Mouse (Mus musculus) left cerebral cortex, adult 2 months (tissue): ENCODE measurements around the gene BC024978. TPM values are rescaled to one million over a fixed set of nuclear protein-coding genes. Genes with fewer than 3 reads are reported as not detected.
A peak's percentile ranks its signal among the peaks of the same experiment; 100 is the strongest.

Experiments
- DNase-seq, 2 experiments: peaks; one replicate each; pipeline ENCODE4 v3.0.0; 2021 to 2022; ENCODE audit warnings: low spot score in 2 of 2, mixed read lengths in 1 of 2; ENCODE audit errors: extremely low spot score in 1 of 2
- H3K27ac ChIP-seq: fragments of 200-600 bp; 2 replicates; pipeline ENCODE4 v1.8.1; 2022
- H3K4me3 ChIP-seq: fragments of 200-600 bp; 2 replicates; pipeline ENCODE4 v1.8.1; 2022
- CTCF ChIP-seq: fragments of 200-600 bp; IDR thresholded peaks from 2 replicates; pipeline ENCODE4 v1.8.1; 2022; ENCODE audit warnings: antibody characterized with exemption, mild to moderate bottlenecking, moderate library complexity
- intact Hi-C: fragments of 180-260 bp; cut with DNase I; formaldehyde crosslinking; loops from one replicate; pipeline ENCODE4 v1.15.1; 2025
- long read RNA-seq, 2 experiments: library from polyadenylated mRNA; stranded (forward); transcript quantifications; one replicate each; pipeline ENCODE4 v2.0.0; 2021; ENCODE audit warnings: borderline mapping rate in 2 of 2
- total RNA-seq, 2 experiments: library from RNA; stranded (reverse); gene quantifications; 2 replicates each; pipeline ENCODE4 v1.2.3; 2021

Gene BC024978
- 10 to 100 TPM; 21.6 to 26.1 TPM for total RNA-seq
- long read RNA-seq, experiment 1, partial matches to known transcripts = 0 of 5 reads
- long read RNA-seq, experiment 1, other reads (novel, unspliced or antisense) = 4 of 5 reads
- long read RNA-seq, experiment 2, partial matches to known transcripts = 0 of 4 reads
- long read RNA-seq, experiment 2, other reads (novel, unspliced or antisense) = 4 of 4 reads

GRCm38 (mm10) chr7:27195681-27196611 is at the start of gene BC024978, which contains the start of gene Snrpa:
Gene BC024978, plus strand, starts transcription at chr7:27195781.
Gene Snrpa, minus strand, starts transcription at chr7:27196271.
- intact Hi-C loops = loop anchor here (2.0 kb wide), 3 partner anchors 15 to 31 kb away; partner anchors contain the start of genes Egln2, Gm21983 and Mia
- Histone ChIP-seq H3K4me3 (peak within 1 kb of the TSS; percentile 89), H3K27ac (peak within 1 kb of the TSS; percentile 95)
- peak; percentile 89 to 96 for DNase-seq
- no peak for TF ChIP-seq CTCF

GRCm38 (mm10) chr7:27153205-27153764 is 42.3 kb upstream of the BC024978 start, which contains the start of gene Cyp2t4:
Gene Cyp2t4, plus strand, starts transcription at chr7:27153714.
- no peak for DNase-seq

GRCm38 (mm10) chr7:27156005-27156404 is 39.6 kb upstream of the BC024978 start:
- TF ChIP-seq CTCF = no peak
- intact Hi-C loops = no loop called here
- no peak overlapping the region for H3K27ac ChIP-seq
- peak in 1 of 2 experiments; percentile 58 for DNase-seq
- H3K4me3 ChIP-seq = no peak overlapping the region

More at GRCm38 (mm10) chr7:27153205-27153764, 42.3 kb upstream of the BC024978 start, which contains the start of gene Cyp2t4:
- TF ChIP-seq CTCF = no peak
- intact Hi-C loops = no loop called here
- Histone ChIP-seq H3K27ac (0 out of 2 replicates have a peak within 1 kb of the TSS, but pooled peaks have one; percentile 5), H3K4me3 (no peak within 1 kb of the TSS)

GRCm38 (mm10) chr7:27158171-27158570 is 37.4 kb upstream of the BC024978 start:
- intact Hi-C loops = no loop called here
- no peak for DNase-seq
- no peak for TF ChIP-seq CTCF

GRCm38 (mm10) chr7:27159256-27159655 is 36.3 kb upstream of the BC024978 start:
- Histone ChIP-seq H3K27ac (no peak overlapping the region), H3K4me3 (no peak overlapping the region)
- TF ChIP-seq CTCF = no peak
- intact Hi-C loops = no loop called here
- peak in 1 of 2 experiments; percentile 9 for DNase-seq

More at GRCm38 (mm10) chr7:27158171-27158570, 37.4 kb upstream of the BC024978 start:
- Histone ChIP-seq H3K27ac (no peak overlapping the region), H3K4me3 (no peak overlapping the region)

GRCm38 (mm10) chr7:27159882-27160281 is 35.7 kb upstream of the BC024978 start:
- peak; percentile 85 to 86 for DNase-seq
- intact Hi-C loops = no loop called here
- no peak overlapping the region; the same call in 1 of the 2 replicates for H3K27ac ChIP-seq
- no peak overlapping the region for H3K4me3 ChIP-seq
- peak; percentile 97 for TF ChIP-seq CTCF

GRCm38 (mm10) chr7:27160921-27161320 is 34.7 kb upstream of the BC024978 start:
- Histone ChIP-seq H3K4me3 (no peak overlapping the region), H3K27ac (no peak overlapping the region)
- no peak for TF ChIP-seq CTCF
- intact Hi-C loops = no loop called here
- DNase-seq = peak in 1 of 2 experiments; percentile 8

GRCm38 (mm10) chr7:27161744-27162143 is 33.8 kb upstream of the BC024978 start:
- intact Hi-C loops = no loop called here
- Histone ChIP-seq H3K27ac (no peak overlapping the region), H3K4me3 (no peak overlapping the region)
- DNase-seq = no peak
- TF ChIP-seq CTCF = no peak

- no peak for TF ChIP-seq CTCF
- Histone ChIP-seq H3K27ac (no peak overlapping the region), H3K4me3 (peak overlapping the region; percentile 71; the same call in 1 of the 2 replicates)
- intact Hi-C loops = no loop called here
- DNase-seq = no peak
Observed at GRCm38 (mm10) chr7:27162780-27163449, 32.7 kb upstream of the BC024978 start.

GRCm38 (mm10) chr7:27163450-27163805 is 32.2 kb upstream of the BC024978 start:
- intact Hi-C loops = no loop called here
- peak overlapping the region; percentile 98; the same call in 1 of the 2 replicates for H3K27ac ChIP-seq
- peak overlapping the region; percentile 71 for H3K4me3 ChIP-seq
- no peak for DNase-seq
- TF ChIP-seq CTCF = no peak
